Mouse (Mus musculus) liver, embryonic 14.5 days (tissue): ENCODE results near the gene March6.

ENCODE experiments used
- CTCF ChIP-seq: IDR thresholded peaks from 2 replicates; pipeline ENCODE4 v1.5.1; 2016; ENCODE audit warnings: antibody characterized with exemption, low read depth, control low read depth
- EP300 ChIP-seq: IDR thresholded peaks from 2 replicates; pipeline ENCODE4 v1.6.1; 2016; ENCODE audit warnings: antibody characterized with exemption, low read depth

DNA sequence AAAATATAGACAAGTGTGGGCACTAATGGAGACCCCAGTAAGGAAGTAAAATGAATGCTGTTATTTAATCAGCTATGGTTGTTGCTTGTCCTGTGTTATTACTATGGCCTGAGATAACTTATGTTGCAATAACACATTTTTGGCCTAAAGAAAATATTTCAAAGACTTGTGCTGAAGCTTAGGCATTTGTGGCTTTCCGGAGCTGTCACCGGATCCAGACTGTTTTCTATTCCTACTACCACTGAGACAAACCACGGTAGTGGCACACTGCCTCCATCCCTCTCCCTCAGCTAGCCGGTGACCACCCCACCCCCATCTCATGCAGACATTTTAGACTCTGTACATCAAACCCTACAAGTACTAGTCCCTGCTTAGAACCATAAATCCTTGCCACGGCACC, 62.0 kb downstream of the March6 start:
- TF ChIP-seq EP300 (no peak), CTCF (no peak)
